Mouse (Mus musculus) midbrain, embryonic 11.5 days (tissue): Measurements from ENCODE around the gene Gm3248. TPM values are rescaled to one million over a fixed set of nuclear protein-coding genes. Genes with fewer than 3 reads are reported as not detected.

Experiments
- polyA plus RNA-seq: library from polyadenylated mRNA; unstranded; fragments of >200 nt; fragmentation: Nextera tagmentation; extraction: Ambion mirVana; gene quantifications from 2 replicates; pipeline ENCODE4 v1.2.1, GENCODE M21; 2014

The Gm3248 gene
- polyA plus RNA-seq, 1 experiment from 2014 or later = 0.57 TPM

Other genes starting within 250 kb of the Gm3248 start
- 0.26 TPM in 1 of 2 replicates, not detected in the other for gene Gm3373, start 220.2 kb downstream of the Gm3248 start, polyA plus RNA-seq
- gene Gm3383, start 153.8 kb downstream of the Gm3248 start, polyA plus RNA-seq = 1.4 and 3.3 TPM in 2 replicates
- gene Gm3424, start 131.4 kb downstream of the Gm3248 start, polyA plus RNA-seq = not detected in 2 replicates
- gene Gm8237, start 81.4 kb downstream of the Gm3248 start, polyA plus RNA-seq = 0.12 TPM in 1 of 2 replicates, not detected in the other
- not detected in 2 replicates for gene Gm3453, start 17.4 kb upstream of the Gm3248 start, polyA plus RNA-seq
- gene Gm6337, start 96.5 kb upstream of the Gm3248 start, polyA plus RNA-seq = not detected in 2 replicates
- 0.72 and 1.8 TPM in 2 replicates for gene Gm8206, start 132.2 kb upstream of the Gm3248 start, polyA plus RNA-seq
- gene Gm3468, start 146.9 kb upstream of the Gm3248 start, polyA plus RNA-seq = 1.7 and 2.5 TPM in 2 replicates
- not detected in 2 replicates for gene Gm3476, start 164.1 kb upstream of the Gm3248 start, polyA plus RNA-seq